Mouse (Mus musculus) induced T-regulatory cell, adult 2 months (primary cell): ENCODE measurements around the gene Snx5.

Experiments
- DNase-seq: peaks from one replicate; pipeline ENCODE4 v3.0.0-alpha.2; 2012; ENCODE audit warnings: low read depth

Snx5 gene

DNA sequence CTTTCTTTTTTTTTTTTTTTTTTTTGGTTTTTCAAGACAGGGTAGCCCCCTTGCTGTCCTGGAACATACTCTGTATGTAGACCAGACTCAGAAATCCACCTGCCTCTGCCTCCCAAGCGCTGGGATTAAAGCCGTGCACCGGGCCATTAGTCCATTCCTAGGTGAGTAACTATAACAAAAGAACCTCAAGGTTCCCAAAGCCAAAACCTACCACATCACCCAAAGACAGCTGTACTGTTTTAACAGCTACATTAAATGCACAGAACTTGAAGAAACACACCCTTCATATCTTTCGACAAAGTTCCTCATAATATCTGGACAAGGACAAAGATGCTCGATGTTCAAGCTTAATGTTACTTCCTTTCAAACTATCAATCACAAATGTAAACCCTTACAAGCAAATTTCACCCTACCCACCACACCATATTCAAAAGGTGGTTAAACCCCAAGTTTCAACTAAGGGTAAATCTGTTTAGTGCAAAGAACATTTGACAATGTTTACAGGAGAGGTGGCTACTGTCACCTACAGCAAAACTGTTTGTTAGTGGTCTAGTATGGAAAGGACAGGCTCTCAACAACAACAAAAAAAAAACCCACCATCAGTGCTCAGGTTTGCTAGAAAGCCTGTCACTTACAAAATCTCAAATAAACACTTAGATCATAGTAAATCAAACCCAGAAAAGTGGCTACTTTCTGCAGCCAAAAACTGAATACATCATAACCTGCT is 3.5 kb downstream of the Snx5 start:
- DNase-seq, result no peak

DNA sequence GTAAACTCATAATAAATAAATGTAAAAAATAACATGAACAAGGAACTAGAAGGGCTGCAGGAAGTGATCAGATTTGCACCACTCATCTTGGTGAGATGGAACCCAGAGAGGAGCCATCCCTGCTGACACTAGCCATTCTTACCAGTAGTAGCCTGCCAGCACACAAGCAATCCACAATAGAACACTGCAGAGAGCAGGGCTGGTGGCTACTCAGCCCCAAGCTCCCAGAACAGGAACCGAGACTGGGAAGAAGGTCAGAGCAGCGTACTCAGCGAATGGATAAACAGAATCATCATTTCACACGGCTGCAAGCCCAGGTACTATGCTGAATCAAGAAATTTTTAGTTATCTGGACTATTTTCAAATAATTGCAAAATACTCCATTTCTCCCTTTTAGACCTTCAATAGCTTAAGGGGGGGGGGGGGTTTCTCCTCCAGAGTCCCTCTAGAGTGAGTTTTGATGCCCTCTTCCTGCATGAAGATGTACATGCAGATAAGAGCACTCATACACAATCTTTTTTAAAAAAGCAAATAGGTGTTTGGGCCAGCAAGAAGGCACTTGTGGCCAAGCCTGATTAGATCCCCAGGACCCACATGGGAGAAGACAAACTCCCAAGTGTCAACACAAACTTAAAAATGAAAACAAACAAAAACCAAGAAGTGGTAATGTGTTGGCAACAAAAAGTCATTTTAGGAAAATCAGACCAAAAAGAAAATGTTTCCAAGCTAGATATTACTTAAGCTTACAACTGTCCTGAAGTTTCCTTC is 4.6 kb downstream of the Snx5 start:
- peak; percentile 46 for DNase-seq

DNA sequence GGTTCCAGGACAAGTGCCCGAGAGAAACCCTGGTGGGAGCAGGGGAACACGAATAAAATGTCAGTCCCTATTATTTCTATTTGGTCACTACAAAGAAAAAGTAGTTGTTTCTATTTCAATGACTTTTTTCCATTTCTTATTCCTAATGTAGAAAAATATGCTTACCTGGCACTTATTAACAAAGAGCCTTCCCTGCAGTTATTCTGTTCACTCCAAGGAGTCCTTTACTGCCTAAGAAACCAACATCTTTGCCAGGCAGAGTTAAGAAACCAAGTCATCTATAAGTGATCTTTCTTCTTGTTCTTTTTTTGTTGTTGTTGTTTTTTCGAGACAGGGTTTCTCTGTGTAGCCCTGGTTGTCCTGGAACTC is 5.6 kb downstream of the Snx5 start:
- DNase-seq, result no peak

DNA sequence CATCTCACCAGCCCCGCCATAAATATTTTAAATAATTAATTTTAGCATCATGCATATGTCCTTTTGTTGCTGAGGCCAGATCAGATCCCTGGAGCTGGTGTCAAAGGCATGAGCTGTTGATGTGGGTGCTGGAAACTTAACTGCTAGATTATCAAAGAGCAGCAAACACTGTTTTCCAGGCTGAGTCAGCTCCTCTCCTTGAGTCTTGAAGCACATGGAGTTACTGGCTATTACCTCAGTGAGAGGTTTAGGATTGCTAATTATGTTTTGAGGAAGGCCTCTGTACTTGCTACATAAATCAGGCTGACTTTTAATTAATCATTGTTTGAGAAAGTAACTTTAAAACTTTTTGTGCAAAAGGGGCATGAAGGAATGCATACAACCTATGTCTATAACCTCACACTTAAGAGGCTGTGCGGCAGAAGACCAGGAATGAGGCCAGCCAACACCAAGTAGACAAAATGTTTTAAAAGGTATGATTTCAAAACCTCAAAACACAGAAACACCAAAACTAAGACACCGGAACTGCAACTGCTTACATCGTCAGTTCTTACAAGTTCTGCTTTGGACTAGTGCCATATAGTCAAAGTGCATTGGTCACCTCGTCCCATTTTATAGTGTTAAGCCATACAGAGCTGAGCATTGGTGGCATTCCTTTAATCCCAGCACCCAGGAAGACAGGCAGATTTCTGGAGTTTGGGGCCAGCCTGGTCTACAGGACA is 6.1 kb downstream of the Snx5 start:
- peak; percentile 54 for DNase-seq

DNA sequence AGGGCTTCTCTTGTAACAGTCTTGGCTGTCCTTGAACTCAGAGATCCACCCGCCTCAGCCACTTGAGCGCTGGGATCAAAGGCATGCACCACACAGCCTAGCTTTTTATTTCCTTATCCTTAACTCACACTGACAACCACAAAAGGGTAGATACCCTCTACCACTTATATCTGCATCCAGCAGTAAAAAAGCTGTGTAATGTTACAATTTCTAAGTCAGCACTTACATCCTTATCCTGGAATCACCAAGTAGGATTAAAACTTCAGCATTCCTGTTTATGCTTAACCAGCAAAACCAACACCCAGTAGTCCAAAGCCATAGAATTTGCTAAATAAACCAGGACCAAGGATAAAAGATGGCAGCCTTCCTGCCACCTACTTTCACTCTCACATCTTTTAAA is 7.9 kb downstream of the Snx5 start:
- DNase-seq, result no peak

DNA sequence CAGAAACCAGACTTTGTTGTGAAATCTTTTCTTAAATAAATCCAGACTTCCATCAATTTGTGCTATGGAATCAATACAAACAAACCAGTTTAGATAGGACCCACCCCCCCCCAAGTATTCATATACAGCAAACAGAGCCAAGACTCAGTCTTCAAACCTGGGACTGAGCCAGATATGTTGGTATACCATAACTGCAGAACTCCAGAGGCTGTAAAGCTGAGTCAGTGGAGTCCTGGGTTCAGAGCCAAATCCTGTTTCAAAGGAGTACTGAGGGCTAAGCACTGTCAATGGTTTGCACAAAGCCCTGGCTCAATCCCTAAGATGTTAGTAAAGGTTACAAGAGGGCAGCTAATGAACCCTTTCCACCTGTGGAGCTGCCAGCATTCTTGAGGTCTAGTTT is 20.6 kb downstream of the Snx5 start:
- DNase-seq, result no peak

DNA sequence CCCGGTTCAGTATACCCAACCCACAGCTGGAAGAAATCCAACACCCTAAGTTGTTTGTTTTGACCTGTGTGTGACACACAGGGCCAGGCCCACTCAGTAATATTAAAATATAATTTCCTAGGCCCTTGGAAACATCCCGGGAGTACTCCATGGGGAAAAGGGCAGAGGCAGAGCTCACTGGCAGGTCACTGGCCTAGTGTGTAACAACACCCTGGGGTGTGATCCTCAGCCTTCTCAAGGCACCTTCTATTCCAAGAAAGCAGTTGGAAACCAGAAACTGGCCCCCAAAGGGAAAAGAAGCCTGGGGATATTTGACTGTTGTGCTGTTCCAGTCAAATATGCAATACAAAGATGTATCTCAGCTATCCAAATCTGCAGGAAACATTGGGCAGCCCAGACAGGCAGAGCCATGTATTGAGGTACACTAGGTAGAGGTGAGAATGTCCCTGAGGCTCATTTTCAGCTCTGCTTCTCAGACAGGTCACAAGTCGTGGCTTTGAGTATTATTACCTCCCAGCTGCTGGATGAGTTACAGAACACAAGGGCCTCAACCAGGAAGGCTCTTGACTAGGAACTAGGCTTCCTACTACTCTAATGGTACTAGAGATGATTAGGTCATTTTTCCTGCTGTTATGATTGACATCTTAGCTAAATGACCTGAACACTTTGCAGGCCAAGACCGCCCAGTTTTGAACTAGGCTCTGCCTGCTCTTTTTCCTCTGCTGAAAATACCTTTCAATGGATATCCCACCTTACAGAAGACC is 21.9 kb downstream of the Snx5 start:
- no peak for DNase-seq

DNA sequence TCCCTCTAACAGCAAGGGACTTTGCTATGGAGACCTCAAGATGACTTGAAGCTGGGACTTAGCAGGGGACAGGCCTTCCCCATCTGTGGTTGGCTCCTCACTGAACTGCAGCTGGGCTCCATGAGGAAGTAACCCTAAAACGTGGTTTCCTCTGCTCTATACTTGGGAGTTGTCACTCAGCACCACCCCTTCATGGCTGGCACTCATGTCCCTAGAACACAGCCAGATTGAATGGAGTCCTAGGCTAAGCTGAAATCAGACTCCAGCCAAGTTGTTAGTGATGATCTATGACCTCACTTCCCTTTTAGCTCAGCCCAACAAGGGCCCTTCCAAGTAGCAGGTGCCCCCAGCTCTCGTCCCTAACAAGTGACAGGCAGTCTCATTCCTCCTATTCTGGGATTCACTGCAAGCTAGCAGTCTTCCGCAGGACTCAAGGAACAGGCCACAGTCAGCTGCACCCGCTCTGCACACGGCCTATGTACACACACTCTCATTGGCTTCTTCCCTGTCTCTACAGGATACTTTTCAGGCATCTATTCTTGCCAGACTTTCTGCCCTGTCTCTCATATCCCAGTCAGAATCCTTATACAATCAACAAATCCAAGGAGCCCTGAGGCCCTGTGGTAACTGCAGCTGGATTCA is 23.2 kb downstream of the Snx5 start:
- DNase-seq, result no peak

DNA sequence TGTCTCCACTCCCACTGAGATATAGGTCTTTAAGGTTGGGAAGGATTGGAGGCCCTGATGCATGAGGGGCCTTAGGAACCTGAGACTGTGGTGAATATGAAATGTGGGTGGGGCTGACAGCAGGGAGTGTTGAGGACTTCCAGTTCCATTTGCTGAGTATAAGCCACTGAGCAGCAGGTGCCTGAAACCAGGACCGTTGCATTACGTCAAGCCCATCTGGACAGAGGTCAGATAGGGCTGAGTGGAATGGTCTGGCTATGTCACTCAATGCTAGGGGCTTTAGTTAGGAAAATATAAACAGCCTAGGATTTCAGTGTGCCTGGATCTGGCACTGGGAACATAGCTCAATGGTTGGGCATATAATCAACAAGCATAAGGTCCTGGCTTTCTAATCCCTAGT is 24.4 kb downstream of the Snx5 start:
- no peak for DNase-seq

DNA sequence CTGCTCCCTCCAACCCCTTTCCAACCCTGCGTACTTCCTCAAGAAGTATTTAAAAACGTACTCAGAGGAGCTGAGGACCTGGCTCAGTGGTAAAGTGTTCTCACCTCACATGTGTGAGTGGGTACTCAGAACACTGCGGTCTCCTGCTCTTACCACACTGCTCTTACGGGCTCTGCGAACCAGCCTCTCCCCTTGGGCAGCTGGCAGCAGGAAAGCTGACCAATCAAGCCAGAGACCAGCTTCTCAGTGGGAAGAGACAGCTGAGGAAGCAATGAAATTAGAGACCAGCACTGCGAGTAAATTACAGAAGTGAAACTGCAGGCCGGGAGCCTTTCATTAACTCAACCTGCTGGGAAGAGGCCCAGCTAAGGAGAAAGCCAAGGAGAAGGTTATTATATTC is 25.2 kb downstream of the Snx5 start:
- DNase-seq, result no peak

DNA sequence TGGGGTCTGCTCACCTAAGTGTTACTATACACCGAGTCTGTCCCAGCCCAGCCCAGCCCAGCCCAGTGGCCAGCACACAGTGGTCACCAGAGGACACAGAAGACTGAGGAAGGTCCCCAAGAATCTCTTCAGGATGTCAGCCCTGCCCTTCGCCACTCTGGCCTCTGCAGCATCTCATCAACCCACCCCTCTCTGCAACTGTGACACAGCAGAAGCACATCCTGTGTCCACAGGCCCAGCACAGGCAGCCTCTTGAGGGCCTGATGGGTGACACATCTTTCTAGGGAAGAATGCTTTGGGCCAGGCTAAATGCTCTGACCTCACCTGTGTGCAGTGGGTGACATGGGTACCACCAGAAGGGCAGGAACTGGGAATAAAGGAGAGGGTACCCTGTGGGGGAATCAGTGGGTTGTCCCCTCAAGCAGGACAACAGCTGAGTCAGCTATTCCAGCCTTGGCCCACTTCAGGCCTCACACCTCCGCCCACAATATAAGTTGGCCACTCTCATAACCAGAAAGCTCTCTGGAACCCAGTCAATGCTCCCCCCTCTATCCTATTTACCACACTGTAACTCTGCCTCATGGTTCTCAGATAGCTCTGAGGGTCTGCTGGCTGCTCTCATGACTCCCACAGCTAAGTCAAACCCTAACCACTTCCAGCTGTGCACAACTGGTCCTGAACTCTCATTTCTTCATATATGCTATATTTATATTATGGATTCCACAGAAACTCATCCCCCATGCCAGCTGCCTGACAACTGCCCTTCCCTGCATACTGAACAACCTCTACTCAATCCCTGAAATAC is 30.4 kb downstream of the Snx5 start:
- DNase-seq, result no peak

DNA sequence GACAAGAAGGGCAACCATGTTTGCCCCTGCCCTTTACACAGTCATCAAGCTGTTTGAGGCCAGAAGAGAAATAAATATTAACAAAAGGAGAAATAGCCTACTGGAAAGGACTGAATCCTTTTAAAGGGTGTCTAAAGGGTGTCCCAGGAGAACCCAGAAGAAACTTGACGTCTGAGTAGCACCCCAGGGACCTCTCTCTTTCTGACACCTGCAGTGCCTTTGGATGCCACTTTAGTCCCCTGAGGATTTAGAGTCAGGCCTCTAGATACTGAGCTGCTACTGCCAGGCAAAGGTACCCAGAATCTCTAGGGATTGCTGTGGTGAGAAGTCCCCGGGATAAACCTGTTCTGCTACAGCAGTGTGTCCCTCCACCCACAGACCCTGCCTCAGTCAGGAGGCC is 31.4 kb downstream of the Snx5 start:
- DNase-seq, result no peak

DNA sequence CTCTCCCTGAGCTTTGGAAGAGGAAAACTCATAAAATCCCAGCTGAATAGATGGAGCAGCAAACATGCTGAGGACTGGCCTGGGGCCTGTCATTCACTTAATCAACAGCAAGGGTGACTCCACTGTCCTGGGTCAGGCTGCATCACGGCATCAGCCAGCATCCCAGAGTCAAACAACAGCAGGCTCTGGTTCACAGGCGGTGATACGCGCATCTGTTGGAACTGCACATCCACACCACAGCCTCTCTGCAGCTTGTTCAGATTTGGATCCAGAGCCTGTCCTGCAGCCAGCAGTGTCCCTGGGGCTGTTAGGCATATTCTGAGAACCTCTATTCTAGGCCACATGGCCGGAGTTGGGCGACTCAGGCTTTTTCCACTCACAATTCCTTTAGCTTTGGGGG is 32.4 kb downstream of the Snx5 start:
- no peak for DNase-seq

DNA sequence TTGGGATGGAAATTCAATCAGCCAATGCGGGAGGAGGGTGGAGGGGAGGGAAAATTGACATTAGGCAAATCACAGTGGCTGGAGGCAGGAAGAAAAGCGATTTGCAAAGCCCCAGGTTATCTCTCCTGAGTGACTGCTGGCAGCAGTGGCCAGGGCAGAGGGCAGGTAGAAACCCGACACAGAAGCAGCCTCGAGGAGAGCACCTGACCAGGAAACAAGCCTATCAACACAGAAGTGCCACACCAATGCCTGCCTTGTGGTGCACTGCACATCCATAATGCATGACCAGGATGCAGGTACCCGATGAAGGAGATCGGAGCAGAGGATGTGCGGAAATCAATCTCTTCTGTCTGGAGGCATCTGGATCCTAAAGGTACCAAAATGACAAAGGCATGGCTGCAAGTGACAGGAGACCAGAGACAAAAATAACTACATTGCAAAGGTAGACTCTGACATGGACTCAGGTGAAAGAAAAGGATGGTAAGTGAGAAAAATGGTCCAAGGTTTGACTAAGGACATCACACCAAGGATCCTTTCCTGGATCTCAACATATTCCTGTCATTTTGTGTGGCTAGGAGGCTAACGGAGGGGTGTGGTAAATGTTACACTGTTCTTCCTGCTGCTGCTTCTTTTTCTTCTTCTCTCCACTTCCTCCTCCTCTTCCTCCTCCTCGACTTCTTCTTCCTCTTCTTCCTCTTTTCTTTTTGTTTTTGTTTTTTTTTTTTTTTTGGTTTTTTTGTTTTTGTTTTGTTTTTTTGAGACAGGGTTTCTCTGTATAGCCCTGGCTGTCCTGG is 33.7 kb downstream of the Snx5 start:
- no peak for DNase-seq

DNA sequence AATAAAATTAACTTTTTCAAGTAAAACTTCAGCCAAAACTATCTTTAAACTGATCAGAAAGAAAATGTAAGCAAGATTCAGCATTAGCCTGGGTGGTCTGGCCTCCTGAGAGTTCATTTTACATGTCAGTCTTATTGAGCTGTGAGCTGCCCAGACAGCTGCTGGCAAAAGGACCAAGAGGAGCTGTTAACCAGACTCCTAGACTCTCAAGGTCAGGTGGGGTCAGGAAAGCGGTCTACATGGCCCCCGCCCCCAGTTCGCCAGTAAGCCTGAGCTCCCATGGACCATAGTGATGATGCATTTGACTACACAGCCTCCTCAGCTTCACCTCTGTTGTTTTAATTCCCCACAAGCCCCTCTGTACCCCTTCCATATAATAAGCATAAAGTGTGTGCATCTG is 34.9 kb downstream of the Snx5 start:
- DNase-seq, result no peak

DNA sequence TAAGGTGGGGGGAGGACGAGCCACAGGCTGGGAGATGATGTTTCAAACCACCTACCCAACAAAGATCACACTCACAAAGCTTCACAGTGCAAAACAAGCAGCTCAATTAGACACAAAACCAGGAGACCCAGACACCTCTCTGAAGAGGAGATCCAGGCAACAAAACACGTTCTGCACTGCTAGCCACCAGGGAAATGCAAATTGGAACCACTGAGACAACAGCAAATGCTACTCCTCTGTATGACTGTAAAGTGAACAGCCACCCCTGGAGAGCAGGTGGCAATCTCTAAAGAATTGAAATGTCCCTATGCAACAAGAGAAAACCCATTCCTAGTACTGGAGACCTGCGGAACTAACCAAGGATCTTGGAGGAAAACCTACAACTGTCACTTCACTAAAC is 37.2 kb downstream of the Snx5 start:
- no peak for DNase-seq

DNA sequence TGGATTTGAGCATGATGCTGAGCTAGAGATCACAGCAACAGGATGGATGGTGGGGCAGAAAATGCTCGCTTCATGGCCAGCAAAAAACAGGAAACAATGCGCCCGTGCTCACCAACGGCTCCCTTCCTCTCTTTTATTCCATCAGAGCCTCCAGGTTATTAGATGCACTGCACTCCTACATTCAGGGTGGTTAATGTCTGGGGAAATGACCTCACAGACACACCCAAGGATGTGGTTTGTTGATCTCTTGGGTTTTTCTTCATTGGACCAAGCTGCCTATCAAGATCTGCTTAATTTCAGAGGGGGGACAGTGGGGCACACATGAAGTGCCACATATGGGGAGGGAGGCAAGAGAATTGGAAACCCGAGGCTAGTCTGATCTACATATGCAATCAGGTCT is 39.6 kb downstream of the Snx5 start:
- peak; percentile 65 for DNase-seq

DNA sequence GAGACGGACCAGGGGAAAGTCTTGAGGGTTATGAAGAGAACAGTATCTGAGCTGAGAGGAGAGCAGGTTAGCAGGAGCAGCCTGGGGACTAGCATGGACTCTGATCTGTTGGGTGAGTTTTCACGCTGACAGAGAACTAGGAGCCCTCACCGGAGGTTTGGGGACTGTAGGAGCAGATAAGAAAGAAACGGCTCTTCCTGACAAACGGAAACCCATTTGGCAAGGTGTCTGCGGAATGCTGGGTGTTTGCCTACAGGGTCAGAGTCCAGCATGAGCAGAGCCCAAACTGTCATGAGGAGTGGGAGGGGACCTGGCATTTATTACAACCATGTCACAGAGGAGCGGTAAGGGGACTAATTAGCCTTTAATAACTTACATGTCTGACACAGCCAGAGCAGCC is 40.2 kb downstream of the Snx5 start:
- DNase-seq, result no peak

DNA sequence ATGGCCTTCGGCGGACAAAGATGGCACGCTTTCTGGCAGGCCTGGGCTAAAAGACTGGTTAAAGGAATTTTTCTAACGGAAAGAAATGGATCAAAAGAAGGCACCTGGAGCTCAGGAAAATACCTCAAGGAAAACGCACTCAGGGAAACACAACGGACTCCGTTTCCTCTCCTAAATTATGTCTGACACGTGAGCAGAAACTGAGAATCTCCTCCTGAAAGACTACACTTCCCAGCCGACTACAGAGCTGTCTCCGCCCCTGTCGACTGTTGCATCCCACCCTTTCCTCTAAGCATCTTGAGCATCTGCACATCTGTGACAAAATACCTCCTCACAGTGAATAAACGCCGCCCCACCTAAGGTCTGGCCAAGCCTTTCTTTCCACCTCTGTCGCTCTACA is 41.1 kb downstream of the Snx5 start:
- no peak for DNase-seq
